Mouse (Mus musculus) heart, embryonic 14.5 days (tissue): ENCODE data around the gene Unc79. TPM values are rescaled to one million over a fixed set of nuclear protein-coding genes. Genes with fewer than 3 reads are reported as not detected.

Experiments used
- ATAC-seq: fragments of 200-750 bp; cut with Nextera tagmentation; 2 replicates; pipeline ENCODE4 v1.8.0; 2017; ENCODE audit warnings: low read depth, moderate TSS enrichment; ENCODE audit not compliant: insufficient number of reproducible peaks, insufficient read depth, low FRiP score
- H3K27ac ChIP-seq, 2 experiments: fragments of 200-500 bp in 1 of 2; fragments of 300-500 bp in 1 of 2; sonication (generic) in 1 of 2; replicated peaks in 1 of 2; 2 replicates each; pipeline ENCODE4 v1.5.1; 2012 to 2014; ENCODE audit warnings: low read depth in 2 of 2, low read length in 2 of 2, control low read depth in 1 of 2, mild to moderate bottlenecking in 1 of 2, mixed read lengths in 1 of 2; ENCODE audit not compliant: control insufficient read depth in 1 of 2, insufficient read depth in 1 of 2
- H3K27me3 ChIP-seq: fragments of 300-500 bp; sonication (generic); 2 replicates; pipeline ENCODE4 v1.6.1; 2014; ENCODE audit warnings: mild to moderate bottlenecking, low read length, control low read depth; ENCODE audit not compliant: control insufficient read depth, insufficient read depth
- H3K36me3 ChIP-seq: fragments of 300-500 bp; sonication (generic); 2 replicates; pipeline ENCODE4 v1.6.1; 2014; ENCODE audit warnings: mild to moderate bottlenecking, control low read depth, low read length, mixed read lengths; ENCODE audit not compliant: control insufficient read depth, insufficient read depth
- H3K4me1 ChIP-seq, 2 experiments: fragments of 200-500 bp in 1 of 2; fragments of 300-500 bp in 1 of 2; sonication (generic) in 1 of 2; 2 replicates each; pipeline ENCODE4 v1.6.1; 2012 to 2014; ENCODE audit warnings: low read length in 2 of 2, control low read depth in 1 of 2, mixed read lengths in 1 of 2; ENCODE audit not compliant: control insufficient read depth in 2 of 2, insufficient read depth in 2 of 2
- H3K4me2 ChIP-seq: fragments of 300-500 bp; sonication (generic); 2 replicates; pipeline ENCODE4 v1.6.1; 2014; ENCODE audit warnings: mild to moderate bottlenecking, low read length
- H3K4me3 ChIP-seq, 2 experiments: fragments of 200-500 bp in 1 of 2; fragments of 300-500 bp in 1 of 2; sonication (generic) in 1 of 2; 2 replicates each; pipeline ENCODE4 v1.5.1; 2012 to 2014; ENCODE audit warnings: low read length in 2 of 2, mild to moderate bottlenecking in 2 of 2, control low read depth in 1 of 2, low read depth in 1 of 2, moderate library complexity in 1 of 2; ENCODE audit not compliant: control insufficient read depth in 1 of 2, insufficient read depth in 1 of 2
- H3K9ac ChIP-seq: fragments of 300-500 bp; sonication (generic); 2 replicates; pipeline ENCODE4 v1.6.1; 2014; ENCODE audit warnings: mild to moderate bottlenecking, low read length
- H3K9me3 ChIP-seq: fragments of 300-500 bp; sonication (generic); 2 replicates; pipeline ENCODE4 v1.6.1; 2016; ENCODE audit warnings: low read length, control low read depth; ENCODE audit not compliant: control insufficient read depth
- WGBS: fragments of 180-500 bp; shearing (Covaris S2); extraction: QIAGEN DNeasy Blood & Tissue Kit; methylation state at CpG from one replicate; pipeline ENCODE4 v1.1.7; 2014; 5-methylcytosine and 5-hydroxymethylcytosine counted together
- polyA plus RNA-seq: library from polyadenylated mRNA; unstranded; fragments of >200 nt; fragmentation: Nextera tagmentation; extraction: Ambion mirVana; gene quantifications from 2 replicates; pipeline ENCODE4 v1.2.1, GENCODE M21; 2014

Unc79 gene
- polyA plus RNA-seq, 1 experiment from 2014 or later: 0.07 TPM

GRCm38 (mm10) chr12:103064944-103065343 lies 116.3 kb downstream of the Unc79 start:
- Histone ChIP-seq H3K9me3 (0 out of 2 replicates have a peak, but pooled peaks cover 3% of the 10 kb centered on the region), H3K27me3 (no peaks in the 10 kb centered on the region), H3K27ac (no peak overlapping the region), H3K4me3 (no peak overlapping the region), H3K36me3 (no peaks in the 10 kb centered on the region), H3K4me1 (peaks cover 0 to 3% of the 10 kb centered on the region in 2 experiments; a peak in 1 of 4 replicates), H3K4me2 (no peak overlapping the region), H3K9ac (no peak overlapping the region)
- no peak for ATAC-seq
- 15% methylated on average over 3 of the region's 3 CpGs for WGBS

GRCm38 (mm10) chr12:103068161-103068560 lies 119.5 kb downstream of the Unc79 start:
- 0 out of 2 replicates have a peak, but pooled peaks cover 3% of the 10 kb centered on the region for H3K9me3 ChIP-seq

GRCm38 (mm10) chr12:103069565-103069964 lies 120.9 kb downstream of the Unc79 start:
- Histone ChIP-seq H3K4me3 (no peak overlapping the region), H3K27me3 (no peaks in the 10 kb centered on the region), H3K9ac (no peak overlapping the region), H3K4me2 (no peak overlapping the region), H3K9me3 (0 out of 2 replicates have a peak, but pooled peaks cover 3% of the 10 kb centered on the region), H3K4me1 (no peaks in the 10 kb centered on the region), H3K27ac (no peak overlapping the region), H3K36me3 (no peaks in the 10 kb centered on the region)
- WGBS: 43% methylated on average over 12 of the region's 12 CpGs
- no peak for ATAC-seq

More at GRCm38 (mm10) chr12:103068161-103068560, 119.5 kb downstream of the Unc79 start:
- no peak overlapping the region for H3K27ac ChIP-seq
- ATAC-seq: no peak
- H3K4me1 ChIP-seq: no peaks in the 10 kb centered on the region
- 77% methylated on average over 5 of the region's 5 CpGs for WGBS
- no peak overlapping the region for H3K9ac ChIP-seq
- H3K4me3 ChIP-seq: no peak overlapping the region
- H3K27me3 ChIP-seq: no peaks in the 10 kb centered on the region
- H3K36me3 ChIP-seq: no peaks in the 10 kb centered on the region
- no peak overlapping the region for H3K4me2 ChIP-seq

- Histone ChIP-seq H3K27me3 (no peaks in the 10 kb centered on the region), H3K27ac (no peak overlapping the region), H3K4me2 (no peak overlapping the region), H3K4me3 (no peak overlapping the region), H3K9me3 (no peaks in the 10 kb centered on the region), H3K9ac (no peak overlapping the region), H3K4me1 (no peaks in the 10 kb centered on the region), H3K36me3 (no peaks in the 10 kb centered on the region)
- no peak for ATAC-seq
- WGBS: 89% methylated on average over 4 of the region's 4 CpGs
Measured at GRCm38 (mm10) chr12:103073953-103074352, 125.3 kb downstream of the Unc79 start.

GRCm38 (mm10) chr12:103078751-103079150 lies 130.1 kb downstream of the Unc79 start:
- ATAC-seq: no peak
- Histone ChIP-seq H3K36me3 (no peaks in the 10 kb centered on the region), H3K27me3 (no peaks in the 10 kb centered on the region), H3K27ac (no peak overlapping the region), H3K4me2 (no peak overlapping the region), H3K9ac (no peak overlapping the region), H3K4me3 (no peak overlapping the region), H3K4me1 (no peaks in the 10 kb centered on the region), H3K9me3 (no peaks in the 10 kb centered on the region)
- WGBS: 55% methylated on average over 7 of the region's 7 CpGs

GRCm38 (mm10) chr12:103080055-103080454 lies 131.4 kb downstream of the Unc79 start:
- no peaks in the 10 kb centered on the region for H3K27me3 ChIP-seq
- no peak overlapping the region for H3K4me2 ChIP-seq
- no peak overlapping the region for H3K27ac ChIP-seq
- no peak for ATAC-seq
- H3K9ac ChIP-seq: no peak overlapping the region
- H3K9me3 ChIP-seq: no peaks in the 10 kb centered on the region
- no peaks in the 10 kb centered on the region for H3K36me3 ChIP-seq
- no peak overlapping the region for H3K4me3 ChIP-seq
- WGBS: 64% methylated on average over 3 of the region's 3 CpGs
- H3K4me1 ChIP-seq: no peaks in the 10 kb centered on the region

- H3K4me2 ChIP-seq: no peak overlapping the region
- ATAC-seq: no peak
Measured at GRCm38 (mm10) chr12:103091831-103092230, 143.2 kb downstream of the Unc79 start.

GRCm38 (mm10) chr12:103095160-103095559 lies 146.5 kb downstream of the Unc79 start:
- no peak for ATAC-seq
- Histone ChIP-seq H3K4me1 (peaks cover 0 to 4% of the 10 kb centered on the region in 2 experiments; a peak in 2 of 4 replicates), H3K4me3 (no peak overlapping the region), H3K36me3 (no peaks in the 10 kb centered on the region), H3K4me2 (no peak overlapping the region), H3K9me3 (no peaks in the 10 kb centered on the region), H3K9ac (no peak overlapping the region), H3K27ac (no peak overlapping the region), H3K27me3 (no peaks in the 10 kb centered on the region)
- WGBS: 24% methylated on average over 5 of the region's 5 CpGs

More at GRCm38 (mm10) chr12:103091831-103092230, 143.2 kb downstream of the Unc79 start:
- Histone ChIP-seq H3K4me3 (no peak overlapping the region), H3K9me3 (no peaks in the 10 kb centered on the region), H3K9ac (no peak overlapping the region), H3K36me3 (no peaks in the 10 kb centered on the region), H3K4me1 (peaks cover 0 to 4% of the 10 kb centered on the region in 2 experiments; a peak in 2 of 4 replicates), H3K27ac (no peak overlapping the region), H3K27me3 (no peaks in the 10 kb centered on the region)
- 66% methylated on average over 6 of the region's 6 CpGs for WGBS
